Mouse (Mus musculus) kidney, adult 2 months (tissue): ENCODE measurements around the gene Cdk5rap2.

Experiments
- CTCF ChIP-seq: fragments of 200-500 bp; conservative IDR thresholded peaks from 2 replicates; pipeline ENCODE4 v1.5.1; 2011; ENCODE audit warnings: low read depth, mild to moderate bottlenecking, control low read depth, low read length, moderate library complexity, mixed read lengths; ENCODE audit not compliant: insufficient read depth, insufficient read length
- POLR2A ChIP-seq: fragments of 200-500 bp; IDR thresholded peaks from one replicate; pipeline ENCODE4 v1.6.1; 2011; ENCODE audit warnings: low read depth, low read length, control low read depth

- no peak for TF ChIP-seq CTCF
- no peak for TF ChIP-seq POLR2A
Measured at GRCm38 (mm10) chr4:70243561-70244120, 166.6 kb downstream of the Cdk5rap2 start.
